Mouse (Mus musculus): ENCODE data around the gene Dhh. TPM values are rescaled to one million over a fixed set of nuclear protein-coding genes. Genes with fewer than 3 reads are reported as not detected.
"Not testable (repeated sequence)": the region's sequence is repeated elsewhere in the genome, so short reads cannot be mapped to it uniquely, and the experiment has no call there.

Dhh gene
- polyA plus RNA-seq, 1 experiment from 2014 or later = 0.57 TPM

- Histone ChIP-seq H3K4me1 (ENCODE audit: control insufficient read depth, insufficient read depth, low read length) (peaks cover 16% of the 10 kb centered on the region), H3K4me3 (replicated peaks; ENCODE audit: low read depth, low read length) (peak overlapping the region; percentile 73), H3K36me3 (ENCODE audit: control insufficient read depth, insufficient read depth, low read length) (peaks cover 18% of the 10 kb centered on the region), H3K27ac (replicated peaks; ENCODE audit: low read depth, low read length) (peak overlapping the region; percentile 98), H3K4me2 (ENCODE audit: low read length) (peak overlapping the region; percentile 86), H3K9ac (replicated peaks; ENCODE audit: low read length) (peak overlapping the region; percentile 84)
- not testable (repeated sequence) for ATAC-seq (ENCODE audit: low FRiP score, low TSS enrichment); H3K27me3 ChIP-seq (ENCODE audit: control insufficient read depth, insufficient read depth, low read length); DNase-seq; H3K9me3 ChIP-seq (ENCODE audit: control insufficient read depth, low read length)
- 7% methylated on average over 8 of the region's 9 CpGs for WGBS
Measured at GRCm38 (mm10) chr15:98933004-98933671, 34.8 kb upstream of the Dhh start.

- Histone ChIP-seq H3K9me3 (ENCODE audit: control insufficient read depth, low read length) (no peaks in the 10 kb centered on the region), H3K27me3 (ENCODE audit: control insufficient read depth, insufficient read depth, low read length) (no peaks in the 10 kb centered on the region), H3K27ac (replicated peaks; ENCODE audit: low read depth, low read length) (no peak overlapping the region), H3K4me1 (ENCODE audit: control insufficient read depth, insufficient read depth, low read length) (peaks cover 16% of the 10 kb centered on the region), H3K9ac (replicated peaks; ENCODE audit: low read length) (no peak overlapping the region; the same call in 1 of the 2 replicates), H3K36me3 (ENCODE audit: control insufficient read depth, insufficient read depth, low read length) (peaks cover 18% of the 10 kb centered on the region), H3K4me3 (replicated peaks; ENCODE audit: low read depth, low read length) (no peak overlapping the region), H3K4me2 (ENCODE audit: low read length) (0 out of 2 replicates have a peak overlapping the region, but pooled peaks have one; percentile 8)
- ATAC-seq (ENCODE audit: low FRiP score, low TSS enrichment) = no peak
- 79% methylated on average over 3 of the region's 3 CpGs for WGBS
- DNase-seq = no peak
Measured at GRCm38 (mm10) chr15:98930998-98931397, 32.7 kb upstream of the Dhh start.

- H3K9ac ChIP-seq (replicated peaks; ENCODE audit: low read length) = no peak overlapping the region
- no peaks in the 10 kb centered on the region for H3K27me3 ChIP-seq (ENCODE audit: control insufficient read depth, insufficient read depth, low read length)
- peaks cover 18% of the 10 kb centered on the region for H3K36me3 ChIP-seq (ENCODE audit: control insufficient read depth, insufficient read depth, low read length)
- no peak overlapping the region for H3K27ac ChIP-seq (replicated peaks; ENCODE audit: low read depth, low read length)
- no peak for DNase-seq
- 62% methylated on average over 8 of the region's 8 CpGs for WGBS
- H3K9me3 ChIP-seq (ENCODE audit: control insufficient read depth, low read length) = no peaks in the 10 kb centered on the region
- H3K4me1 ChIP-seq (ENCODE audit: control insufficient read depth, insufficient read depth, low read length) = peaks cover 12% of the 10 kb centered on the region
- no peak overlapping the region for H3K4me2 ChIP-seq (ENCODE audit: low read length)
- ATAC-seq (ENCODE audit: low FRiP score, low TSS enrichment) = no peak
- no peak overlapping the region for H3K4me3 ChIP-seq (replicated peaks; ENCODE audit: low read depth, low read length)
Measured at GRCm38 (mm10) chr15:98930017-98930734, 31.8 kb upstream of the Dhh start.

- H3K4me3 ChIP-seq (replicated peaks; ENCODE audit: low read depth, low read length) = no peak overlapping the region
- no peaks in the 10 kb centered on the region for H3K9me3 ChIP-seq (ENCODE audit: control insufficient read depth, low read length)
- peak overlapping the region; percentile 9; the same call in 1 of the 2 replicates for H3K4me2 ChIP-seq (ENCODE audit: low read length)
- WGBS = 14% methylated on average over 13 of the region's 13 CpGs
- no peak overlapping the region for H3K27ac ChIP-seq (replicated peaks; ENCODE audit: low read depth, low read length)
- H3K27me3 ChIP-seq (ENCODE audit: control insufficient read depth, insufficient read depth, low read length) = no peaks in the 10 kb centered on the region
- peak; percentile 87 for DNase-seq
- ATAC-seq (ENCODE audit: low FRiP score, low TSS enrichment) = no peak
- H3K36me3 ChIP-seq (ENCODE audit: control insufficient read depth, insufficient read depth, low read length) = peaks cover 18% of the 10 kb centered on the region
- no peak overlapping the region for H3K9ac ChIP-seq (replicated peaks; ENCODE audit: low read length)
- peaks cover 6% of the 10 kb centered on the region; the same call in 1 of the 2 replicates for H3K4me1 ChIP-seq (ENCODE audit: control insufficient read depth, insufficient read depth, low read length)
Measured at GRCm38 (mm10) chr15:98928598-98929240, 30.4 kb upstream of the Dhh start.

- H3K27ac ChIP-seq (replicated peaks; ENCODE audit: low read depth, low read length) = no peak overlapping the region
- H3K4me2 ChIP-seq (ENCODE audit: low read length) = no peak overlapping the region
- H3K9ac ChIP-seq (replicated peaks; ENCODE audit: low read length) = no peak overlapping the region
- H3K27me3 ChIP-seq (ENCODE audit: control insufficient read depth, insufficient read depth, low read length) = no peaks in the 10 kb centered on the region
- ATAC-seq (ENCODE audit: low FRiP score, low TSS enrichment) (no peak), DNase-seq (no peak)
- H3K4me1 ChIP-seq (ENCODE audit: control insufficient read depth, insufficient read depth, low read length) = peaks cover 3% of the 10 kb centered on the region; the same call in 1 of the 2 replicates
- WGBS = 84% methylated on average over 5 of the region's 5 CpGs
- H3K36me3 ChIP-seq (ENCODE audit: control insufficient read depth, insufficient read depth, low read length) = peaks cover 15% of the 10 kb centered on the region
- H3K4me3 ChIP-seq (replicated peaks; ENCODE audit: low read depth, low read length) = no peak overlapping the region
- H3K9me3 ChIP-seq (ENCODE audit: control insufficient read depth, low read length) = no peaks in the 10 kb centered on the region
Measured at GRCm38 (mm10) chr15:98927566-98927965, 29.2 kb upstream of the Dhh start.

GRCm38 (mm10) chr15:98924682-98925081 is 26.3 kb upstream of the Dhh start:
- no peak for ATAC-seq (ENCODE audit: low FRiP score, low TSS enrichment)

GRCm38 (mm10) chr15:98923031-98923537 is 24.7 kb upstream of the Dhh start:
- Histone ChIP-seq H3K36me3 (ENCODE audit: control insufficient read depth, insufficient read depth, low read length) (no peaks in the 10 kb centered on the region), H3K27me3 (ENCODE audit: control insufficient read depth, insufficient read depth, low read length) (no peaks in the 10 kb centered on the region), H3K4me2 (ENCODE audit: low read length) (no peak overlapping the region), H3K9me3 (ENCODE audit: control insufficient read depth, low read length) (no peaks in the 10 kb centered on the region), H3K9ac (replicated peaks; ENCODE audit: low read length) (no peak overlapping the region), H3K4me3 (replicated peaks; ENCODE audit: low read depth, low read length) (no peak overlapping the region), H3K27ac (replicated peaks; ENCODE audit: low read depth, low read length) (no peak overlapping the region), H3K4me1 (ENCODE audit: control insufficient read depth, insufficient read depth, low read length) (peaks cover 4% of the 10 kb centered on the region)
- ATAC-seq (ENCODE audit: low FRiP score, low TSS enrichment) (no peak), DNase-seq (no peak)
- 73% methylated on average over 2 of the region's 2 CpGs for WGBS

More at GRCm38 (mm10) chr15:98924682-98925081, 26.3 kb upstream of the Dhh start:
- Histone ChIP-seq H3K4me1 (ENCODE audit: control insufficient read depth, insufficient read depth, low read length) (peaks cover 3% of the 10 kb centered on the region; the same call in 1 of the 2 replicates), H3K36me3 (ENCODE audit: control insufficient read depth, insufficient read depth, low read length) (no peaks in the 10 kb centered on the region), H3K9me3 (ENCODE audit: control insufficient read depth, low read length) (no peaks in the 10 kb centered on the region), H3K4me2 (ENCODE audit: low read length) (no peak overlapping the region), H3K27ac (replicated peaks; ENCODE audit: low read depth, low read length) (no peak overlapping the region), H3K27me3 (ENCODE audit: control insufficient read depth, insufficient read depth, low read length) (no peaks in the 10 kb centered on the region), H3K4me3 (replicated peaks; ENCODE audit: low read depth, low read length) (no peak overlapping the region), H3K9ac (replicated peaks; ENCODE audit: low read length) (no peak overlapping the region)
- 75% methylated on average over 3 of the region's 3 CpGs for WGBS
- no peak for DNase-seq

- Histone ChIP-seq H3K27ac (replicated peaks; ENCODE audit: low read depth, low read length) (no peak overlapping the region), H3K4me2 (ENCODE audit: low read length) (no peak overlapping the region), H3K9me3 (ENCODE audit: control insufficient read depth, low read length) (no peaks in the 10 kb centered on the region), H3K4me1 (ENCODE audit: control insufficient read depth, insufficient read depth, low read length) (peaks cover 4% of the 10 kb centered on the region), H3K9ac (replicated peaks; ENCODE audit: low read length) (no peak overlapping the region), H3K27me3 (ENCODE audit: control insufficient read depth, insufficient read depth, low read length) (no peaks in the 10 kb centered on the region), H3K4me3 (replicated peaks; ENCODE audit: low read depth, low read length) (no peak overlapping the region), H3K36me3 (ENCODE audit: control insufficient read depth, insufficient read depth, low read length) (no peaks in the 10 kb centered on the region)
- DNase-seq (no peak), ATAC-seq (ENCODE audit: low FRiP score, low TSS enrichment) (no peak)
- WGBS = 71% methylated on average over 3 of the region's 3 CpGs
Measured at GRCm38 (mm10) chr15:98922581-98922980, 24.2 kb upstream of the Dhh start.

All from midbrain, embryonic 14.5 days (tissue).